Mouse (Mus musculus) megakaryocyte, embryonic 14.5 days (primary cell): ENCODE data around the gene Ap3b2. TPM values are rescaled to one million over a fixed set of nuclear protein-coding genes. Genes with fewer than 3 reads are reported as not detected.
"Not testable (repeated sequence)": the region's sequence is repeated elsewhere in the genome, so short reads cannot be mapped to it uniquely, and the experiment has no call there.

ENCODE experiments used
- H3K27me3 ChIP-seq: replicated peaks from 2 replicates; pipeline ENCODE3; 2012; ENCODE audit warnings: inconsistent platforms
- H3K36me3 ChIP-seq: replicated peaks from 2 replicates; pipeline ENCODE3; 2012; ENCODE audit warnings: low read length, inconsistent platforms, mixed read lengths
- H3K4me1 ChIP-seq: 2 replicates; pipeline ENCODE4 v1.6.1; 2012; ENCODE audit warnings: inconsistent platforms
- H3K4me3 ChIP-seq: replicated peaks from 2 replicates; pipeline ENCODE3; 2012; ENCODE audit warnings: moderate library complexity, mild to moderate bottlenecking, inconsistent platforms
- H3K9me3 ChIP-seq: 2 replicates; pipeline ENCODE4 v1.6.1; 2012; ENCODE audit warnings: inconsistent platforms
- FLI1 ChIP-seq: IDR thresholded peaks from 2 replicates; pipeline ENCODE4 v1.6.1; 2012; ENCODE audit warnings: low read length, inconsistent platforms, mixed read lengths
- GATA1 ChIP-seq: IDR thresholded peaks from 3 replicates; pipeline ENCODE4 v1.6.1; 2012; ENCODE audit warnings: mixed read lengths, low read length, inconsistent platforms, borderline replicate concordance
- polyA plus RNA-seq: library from polyadenylated mRNA; stranded (reverse); fragments of >175 nt; gene quantifications from 2 replicates; pipeline ENCODE4 v1.2.3, GENCODE M21; 2012; ENCODE audit warnings: low replicate concordance; ENCODE audit not compliant: insufficient read depth

Gene Ap3b2
- polyA plus RNA-seq, 1 experiment = not detected

- peaks cover 37% of the 10 kb centered on the region for H3K27me3 ChIP-seq
- no peaks in the 10 kb centered on the region for H3K9me3 ChIP-seq
- H3K36me3 ChIP-seq = no peaks in the 10 kb centered on the region
- H3K4me1 ChIP-seq = no peaks in the 10 kb centered on the region; the same call in 1 of the 2 replicates
- TF ChIP-seq FLI1 = no peak
- TF ChIP-seq GATA1 = no peak
- H3K4me3 ChIP-seq = no peak overlapping the region
Observed at GRCm38 (mm10) chr7:81479531-81480090, 14.1 kb downstream of the Ap3b2 start.

DNA sequence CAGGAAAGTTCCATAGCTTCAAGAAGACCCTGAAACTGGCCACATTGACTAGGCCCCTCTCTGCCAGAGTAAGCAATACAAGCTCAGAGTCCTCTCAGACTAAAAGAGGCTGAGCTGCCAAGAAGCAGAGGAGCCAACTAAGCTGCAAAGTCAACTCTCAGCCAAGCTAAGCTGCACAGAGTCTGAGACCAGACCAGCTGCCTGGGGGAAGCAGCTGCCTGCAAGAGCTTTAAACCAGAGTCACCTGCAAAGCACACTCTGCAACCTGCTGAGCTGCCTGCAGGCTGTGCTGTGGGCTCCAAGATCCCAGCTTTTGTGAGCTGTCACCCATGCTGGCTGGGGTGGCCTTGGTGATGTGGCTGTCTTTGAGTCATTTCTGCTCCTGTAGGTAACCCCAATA lies 15.5 kb downstream of the Ap3b2 start:
- H3K4me1 ChIP-seq, H3K4me3 ChIP-seq, H3K9me3 ChIP-seq, H3K36me3 ChIP-seq: not testable (repeated sequence)
- peaks cover 36% of the 10 kb centered on the region for H3K27me3 ChIP-seq

DNA sequence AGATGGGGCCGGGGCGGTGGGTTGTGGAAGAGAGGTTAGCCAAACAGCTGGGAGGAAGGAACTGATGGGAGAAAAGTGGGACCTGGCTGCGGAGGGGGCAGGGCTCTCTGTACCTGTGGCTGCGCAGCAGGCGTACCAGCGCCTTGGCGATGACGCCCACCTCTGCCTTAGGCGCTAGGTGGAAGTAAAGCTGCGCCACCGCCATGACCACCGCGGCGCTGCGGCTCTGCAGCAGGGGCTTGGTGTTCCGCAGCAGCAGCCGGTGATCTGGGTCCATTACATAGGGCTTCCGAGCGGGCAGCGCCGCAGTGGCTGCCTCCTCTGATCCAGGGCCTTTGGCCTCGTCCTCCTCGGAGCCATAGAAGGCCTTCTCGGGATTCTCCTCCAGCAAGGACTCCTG lies 16.9 kb downstream of the Ap3b2 start:
- TF ChIP-seq GATA1 (no peak), FLI1 (no peak)
- no peaks in the 10 kb centered on the region for H3K36me3 ChIP-seq
- H3K27me3 ChIP-seq = peaks cover 36% of the 10 kb centered on the region
- no peaks in the 10 kb centered on the region; the same call in 1 of the 2 replicates for H3K4me1 ChIP-seq
- H3K9me3 ChIP-seq = no peaks in the 10 kb centered on the region
- H3K4me3 ChIP-seq = no peak overlapping the region

- H3K4me1 ChIP-seq = no peaks in the 10 kb centered on the region; the same call in 1 of the 2 replicates
- no peaks in the 10 kb centered on the region for H3K36me3 ChIP-seq
- H3K4me3 ChIP-seq = no peak overlapping the region
- TF ChIP-seq GATA1 = no peak
- TF ChIP-seq FLI1 = no peak
- H3K27me3 ChIP-seq = peaks cover 34% of the 10 kb centered on the region
- no peaks in the 10 kb centered on the region for H3K9me3 ChIP-seq
Observed at GRCm38 (mm10) chr7:81475221-81475620, 18.5 kb downstream of the Ap3b2 start.

DNA sequence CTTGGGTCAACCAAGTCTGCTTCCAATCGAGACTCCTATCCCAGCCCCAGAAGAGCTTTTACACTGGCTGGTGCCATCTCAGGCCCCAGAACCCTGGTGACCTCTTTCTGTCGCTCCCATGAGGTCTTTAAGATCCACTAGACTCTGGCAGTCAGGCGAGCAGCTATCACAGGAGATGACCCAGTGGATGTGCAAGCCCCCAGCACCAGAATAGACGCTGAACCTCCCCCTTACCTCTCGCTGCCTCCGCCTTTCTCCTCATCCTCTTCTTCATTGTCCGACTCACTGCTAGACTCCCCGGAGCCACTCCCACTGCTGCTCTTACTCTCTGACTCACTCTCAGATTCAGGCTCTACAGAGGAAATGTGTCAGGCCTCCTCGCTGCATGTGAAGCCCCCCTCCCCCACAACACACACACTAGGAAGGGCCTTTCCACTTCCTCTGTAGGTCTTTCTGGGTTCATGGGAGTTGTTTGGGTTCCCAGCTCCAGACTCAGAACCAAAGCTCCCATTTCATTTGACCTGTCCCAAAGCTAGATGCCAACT lies 28.7 kb downstream of the Ap3b2 start:
- H3K36me3 ChIP-seq = no peaks in the 10 kb centered on the region
- no peak overlapping the region for H3K4me3 ChIP-seq
- no peaks in the 10 kb centered on the region for H3K4me1 ChIP-seq
- no peaks in the 10 kb centered on the region for H3K9me3 ChIP-seq
- TF ChIP-seq FLI1 (no peak), GATA1 (no peak)
- H3K27me3 ChIP-seq = peaks cover 36% of the 10 kb centered on the region

DNA sequence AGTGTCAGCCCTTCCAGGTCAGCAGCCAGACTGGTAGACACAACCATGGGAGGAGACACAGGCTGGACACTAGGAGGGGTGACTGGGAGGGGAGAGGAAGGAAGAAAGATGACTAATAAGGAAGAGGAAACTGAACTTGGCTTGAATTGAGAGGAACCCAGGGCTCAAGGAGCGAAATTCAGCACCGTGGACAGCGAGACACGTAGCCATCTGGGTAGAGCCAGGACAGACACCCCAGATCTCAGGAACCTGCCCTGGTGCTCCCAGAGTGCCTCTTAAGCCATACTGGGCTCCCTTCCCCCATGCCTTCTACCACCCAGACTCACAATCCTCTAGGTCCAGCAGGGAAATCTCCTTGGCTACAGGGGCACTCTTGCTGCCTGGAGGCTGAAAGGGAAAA lies 29.6 kb downstream of the Ap3b2 start:
- no peaks in the 10 kb centered on the region for H3K36me3 ChIP-seq
- no peaks in the 10 kb centered on the region for H3K4me1 ChIP-seq
- TF ChIP-seq FLI1 (no peak), GATA1 (no peak)
- no peaks in the 10 kb centered on the region for H3K9me3 ChIP-seq
- H3K4me3 ChIP-seq = no peak overlapping the region
- peaks cover 42% of the 10 kb centered on the region for H3K27me3 ChIP-seq

DNA sequence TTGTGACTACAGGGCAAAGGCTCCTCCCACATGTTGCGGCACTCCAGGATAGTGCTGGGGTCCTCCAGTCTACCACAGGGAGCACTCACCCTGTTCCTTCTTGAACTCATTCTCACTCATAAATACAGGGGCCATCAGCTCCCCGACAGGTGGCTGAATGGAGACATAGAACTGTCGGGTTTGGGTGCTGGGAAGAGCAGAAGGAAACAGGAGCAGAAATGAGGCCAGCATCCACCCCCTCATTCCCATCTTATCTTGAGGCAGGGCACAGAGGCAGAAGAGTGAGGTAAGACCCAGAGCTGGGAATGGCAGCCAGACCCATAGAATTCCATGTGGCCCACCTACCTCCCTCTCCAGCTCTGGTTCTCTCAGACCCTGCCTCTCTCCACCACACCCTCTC lies 30.9 kb downstream of the Ap3b2 start:
- peaks cover 53% of the 10 kb centered on the region for H3K27me3 ChIP-seq
- H3K9me3 ChIP-seq = no peaks in the 10 kb centered on the region
- TF ChIP-seq GATA1 = no peak
- TF ChIP-seq FLI1 = no peak
- H3K36me3 ChIP-seq = no peaks in the 10 kb centered on the region
- no peaks in the 10 kb centered on the region for H3K4me1 ChIP-seq
- H3K4me3 ChIP-seq = no peak overlapping the region

- peaks cover 26% of the 10 kb centered on the region for H3K4me1 ChIP-seq
- no peaks in the 10 kb centered on the region for H3K36me3 ChIP-seq
- peaks cover 87% of the 10 kb centered on the region for H3K27me3 ChIP-seq
- peak within 1 kb of the TSS; percentile 88 for H3K4me3 ChIP-seq
- peaks cover 11% of the 10 kb centered on the region for H3K9me3 ChIP-seq
- TF ChIP-seq FLI1 (no peak), GATA1 (no peak)
Observed at GRCm38 (mm10) chr7:81455155-81455651, 38.5 kb downstream of the Ap3b2 start, which contains the start of gene Cpeb1. Gene Cpeb1, minus strand, starts transcription at chr7:81455465.

DNA sequence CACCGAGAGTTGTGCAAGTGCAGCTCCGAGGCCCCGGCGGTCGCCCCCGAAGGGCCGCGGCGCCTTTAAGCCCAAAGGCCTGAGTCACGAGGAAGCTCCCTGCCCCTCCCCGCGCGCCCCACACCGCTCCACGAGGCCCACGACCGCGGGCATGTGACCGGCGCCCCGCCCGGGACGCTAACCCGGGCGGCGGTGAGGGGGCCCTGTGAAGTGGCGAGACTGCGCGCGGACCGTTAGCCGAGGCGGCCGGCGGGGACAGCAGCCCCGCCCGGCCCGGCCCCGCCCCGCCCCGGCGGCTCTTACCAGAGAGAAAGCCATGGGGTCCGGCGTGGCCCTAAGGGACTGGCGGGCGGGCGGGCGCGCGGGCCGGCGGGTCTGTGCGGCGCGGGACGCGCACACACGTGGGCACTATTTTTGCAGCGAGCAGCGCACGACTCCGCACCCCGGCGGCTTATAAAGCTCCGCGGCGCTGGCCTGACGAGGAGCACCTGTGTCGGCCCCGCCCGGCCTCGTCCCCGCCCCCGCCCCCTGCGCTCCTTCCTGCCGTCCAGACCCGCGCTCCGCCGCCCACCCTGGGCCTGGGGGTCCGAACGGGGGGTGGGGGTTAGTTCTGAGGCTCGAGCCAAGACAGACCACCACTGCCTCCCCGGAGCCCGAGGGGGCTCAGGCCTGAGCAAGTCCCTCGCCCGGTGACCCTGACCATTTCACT lies 39.2 kb downstream of the Ap3b2 start:
- Histone ChIP-seq H3K4me1 (peaks cover 26% of the 10 kb centered on the region), H3K4me3 (peak overlapping the region; percentile 88), H3K9me3 (peaks cover 11% of the 10 kb centered on the region), H3K36me3 (no peaks in the 10 kb centered on the region), H3K27me3 (peaks cover 86% of the 10 kb centered on the region)
- no peak for TF ChIP-seq FLI1
- no peak for TF ChIP-seq GATA1

GRCm38 (mm10) chr7:81453443-81454274 lies 40.1 kb downstream of the Ap3b2 start:
- TF ChIP-seq FLI1 (no peak), GATA1 (no peak)
- Histone ChIP-seq H3K4me3 (peak overlapping the region; percentile 88), H3K36me3 (no peaks in the 10 kb centered on the region), H3K9me3 (peaks cover 11% of the 10 kb centered on the region), H3K27me3 (peaks cover 79% of the 10 kb centered on the region), H3K4me1 (peaks cover 26% of the 10 kb centered on the region)
